Mouse (Mus musculus) kidney, adult 9 months (tissue): ENCODE results near the gene Katnbl1.
"Not testable (repeated sequence)": the region's sequence is repeated elsewhere in the genome, so short reads cannot be mapped to it uniquely, and the experiment has no call there.

ENCODE experiments used
- DNase-seq: peaks from one replicate; pipeline ENCODE4 v3.0.0; 2022

Gene Katnbl1

GRCm38 (mm10) chr2:112393958-112394357, 14.9 kb downstream of the Katnbl1 start:
- no peak for DNase-seq

DNA sequence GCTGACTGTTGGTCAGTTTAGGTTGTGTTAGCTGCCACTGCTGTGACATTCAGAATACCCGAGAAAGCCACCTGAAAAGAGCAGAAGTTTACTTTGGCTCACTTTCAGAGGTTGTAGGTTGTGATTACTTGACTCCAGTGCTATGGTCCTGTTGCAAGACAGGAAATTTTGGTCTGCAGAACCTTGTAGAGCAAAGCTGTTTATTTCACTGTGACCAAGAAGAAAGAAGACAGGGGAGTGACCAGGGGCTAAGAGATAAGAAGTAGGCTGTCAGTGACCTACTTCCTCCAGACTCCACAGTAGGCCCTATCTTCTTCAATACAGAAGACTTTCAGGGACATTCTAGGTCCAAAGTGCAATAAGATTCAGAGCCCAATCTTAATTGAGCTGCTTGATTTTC, 17.6 kb downstream of the Katnbl1 start:
- DNase-seq: no peak

GRCm38 (mm10) chr2:112407030-112407429, 28.0 kb downstream of the Katnbl1 start:
- no peak for DNase-seq

DNA sequence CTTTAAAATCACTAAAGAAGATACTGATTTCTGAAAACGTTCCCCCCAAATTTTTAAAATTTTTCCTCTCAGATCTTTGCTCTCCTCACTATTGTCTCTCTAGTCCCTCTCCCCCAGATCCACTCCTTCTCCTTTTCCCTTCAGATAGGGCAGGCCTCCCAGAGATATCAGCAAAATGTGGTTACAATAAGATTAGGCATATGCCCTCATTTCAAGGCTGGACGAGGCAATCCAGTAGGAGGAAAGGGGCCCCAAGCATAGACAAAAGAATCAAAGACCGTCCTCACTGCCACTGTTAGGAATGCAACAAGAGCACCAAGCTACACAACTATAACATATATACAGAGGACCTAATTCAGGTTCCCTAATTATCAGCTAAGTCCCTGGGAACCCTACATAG, 46.3 kb downstream of the Katnbl1 start:
- DNase-seq: no peak

DNA sequence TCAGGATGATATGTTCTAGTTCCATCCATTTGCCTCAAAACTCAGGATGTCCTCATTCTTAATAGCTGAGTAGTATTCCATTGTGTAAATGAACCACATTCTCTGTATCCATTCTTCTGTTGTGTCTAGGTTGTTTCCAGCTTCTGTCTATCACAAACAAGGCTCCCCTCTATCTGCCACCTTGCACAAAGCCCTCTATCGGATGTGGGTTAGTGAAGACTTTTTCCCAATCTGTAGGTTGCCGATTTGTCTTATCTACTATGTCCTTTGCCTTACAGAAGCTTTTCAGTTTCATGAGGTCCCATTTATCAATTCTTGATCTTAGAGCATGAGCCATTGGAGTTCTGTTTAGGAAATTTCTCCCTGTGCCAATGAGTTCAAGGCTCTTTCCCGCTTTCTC, 49.5 kb downstream of the Katnbl1 start:
- not testable (repeated sequence) for DNase-seq

- DNase-seq: no peak
These were observed 50.7 kb downstream of the Katnbl1 start for GRCm38 (mm10) chr2:112429665-112430064.

DNA sequence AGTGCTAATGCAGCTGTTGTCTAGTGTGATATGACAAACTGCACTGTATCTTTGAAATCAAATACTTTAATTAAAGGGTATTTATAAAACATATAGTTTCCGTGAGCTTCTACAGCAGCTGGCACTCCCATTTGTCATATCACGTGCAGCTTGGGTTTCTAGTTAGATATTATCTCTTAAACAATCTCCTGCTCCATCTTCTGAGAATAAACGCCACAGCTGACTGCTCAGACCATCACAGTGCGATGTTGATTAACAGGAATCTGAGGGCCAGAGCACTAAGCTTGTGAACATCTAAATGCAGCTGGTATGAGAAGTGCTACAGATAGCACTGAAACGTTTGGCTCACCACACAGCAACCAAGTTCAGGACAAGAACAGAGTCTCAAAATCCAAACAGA, 51.4 kb downstream of the Katnbl1 start:
- DNase-seq: no peak

- DNase-seq: no peak
These were observed 53.5 kb downstream of the Katnbl1 start for GRCm38 (mm10) chr2:112432523-112432922.

GRCm38 (mm10) chr2:112433359-112433758, 54.3 kb downstream of the Katnbl1 start:
- peak; percentile 41 for DNase-seq

GRCm38 (mm10) chr2:112436292-112436691, 57.3 kb downstream of the Katnbl1 start:
- DNase-seq: no peak

DNA sequence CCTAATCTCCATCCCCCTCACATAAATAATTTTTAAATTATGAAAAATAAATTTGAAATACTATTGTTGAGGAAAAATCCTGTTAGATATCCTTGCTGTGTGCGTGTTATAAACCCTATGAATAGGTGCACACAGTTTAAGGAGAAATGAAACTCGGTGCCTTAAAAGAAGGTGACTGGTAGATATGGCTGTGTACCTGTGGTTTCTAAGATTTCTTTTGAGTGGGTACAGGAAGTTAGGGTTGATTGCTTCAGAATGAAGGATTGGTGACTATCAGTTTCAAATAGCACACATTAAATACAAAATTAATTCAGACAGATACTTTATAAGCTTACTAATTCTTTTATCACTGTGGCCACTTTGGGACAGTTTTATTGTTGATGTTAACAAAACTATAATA, 58.6 kb downstream of the Katnbl1 start:
- DNase-seq: no peak

DNA sequence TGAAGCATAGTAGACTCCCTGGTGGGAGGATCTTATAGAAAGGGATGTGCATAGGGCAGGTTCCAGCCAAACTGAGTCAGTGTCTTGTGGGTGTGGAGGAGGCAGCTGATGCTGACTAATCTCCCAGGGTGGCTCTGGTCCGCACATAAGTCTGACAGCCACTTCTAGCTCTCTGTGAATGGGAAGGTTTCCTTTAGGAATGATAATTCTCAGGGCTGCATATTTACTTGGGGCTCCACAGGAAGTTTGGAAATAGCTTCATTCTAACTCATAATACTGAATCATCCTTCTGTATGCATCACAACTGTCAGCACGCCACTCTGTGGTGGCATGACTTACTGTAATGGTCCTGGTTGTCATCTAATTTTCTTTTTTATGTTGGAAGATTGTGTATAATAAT, 64.5 kb downstream of the Katnbl1 start:
- DNase-seq: no peak

DNA sequence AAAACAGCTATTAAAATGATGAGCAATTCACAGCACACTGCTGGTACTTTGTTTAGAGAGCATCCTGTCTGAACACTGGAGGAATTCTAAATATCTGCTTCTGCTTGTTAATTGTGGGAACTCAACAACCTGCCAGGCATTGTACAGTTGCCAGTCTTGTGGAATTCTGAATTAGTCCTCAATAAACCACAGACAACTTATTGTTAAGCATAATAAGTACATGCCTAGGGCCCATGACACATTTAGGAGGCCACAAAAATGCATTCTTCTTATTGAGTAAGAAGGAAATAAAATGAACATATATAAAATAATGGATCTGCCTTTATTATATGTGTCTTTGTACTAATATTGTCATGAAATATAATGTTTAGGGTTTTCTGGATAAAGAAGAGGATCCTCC, 66.5 kb downstream of the Katnbl1 start:
- no peak for DNase-seq

- not testable (repeated sequence) for DNase-seq
These were observed 69.0 kb downstream of the Katnbl1 start for GRCm38 (mm10) chr2:112448046-112448445.

GRCm38 (mm10) chr2:112448510-112449059, 69.6 kb downstream of the Katnbl1 start:
- DNase-seq: no peak

- DNase-seq: peak; percentile 28
These were observed 70.7 kb downstream of the Katnbl1 start for GRCm38 (mm10) chr2:112449597-112450296.

DNA sequence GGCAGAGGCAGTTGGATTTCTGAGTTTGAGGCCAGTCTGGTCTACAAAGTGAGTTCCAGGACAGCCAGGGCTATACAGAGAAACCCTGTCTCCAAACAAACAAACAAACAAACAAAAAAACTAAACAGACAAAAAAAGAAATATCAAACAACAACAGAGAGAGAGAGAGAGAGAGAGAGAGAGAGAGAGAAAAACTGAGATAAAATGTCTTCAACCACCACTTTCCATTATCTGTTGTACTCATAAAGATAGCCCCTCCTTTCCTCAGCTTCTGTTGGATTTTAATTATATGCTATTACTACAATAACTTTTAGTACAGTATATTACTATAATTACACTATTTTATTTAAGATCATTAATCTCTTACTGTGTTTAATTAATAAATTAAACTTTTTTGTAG, 73.5 kb downstream of the Katnbl1 start:
- DNase-seq: not testable (repeated sequence)

GRCm38 (mm10) chr2:112454125-112454861, 75.3 kb downstream of the Katnbl1 start:
- no peak for DNase-seq

GRCm38 (mm10) chr2:112454862-112455564, 76.0 kb downstream of the Katnbl1 start, which contains the start of gene Emc7:
Gene Emc7 (plus strand): TSS chr2:112454997.
- peak; percentile 94 for DNase-seq

GRCm38 (mm10) chr2:112460557-112460956, 81.5 kb downstream of the Katnbl1 start:
- no peak for DNase-seq
